Mouse (Mus musculus): ENCODE measurements around the gene Prpf31. TPM values are rescaled to one million over a fixed set of nuclear protein-coding genes. Genes with fewer than 3 reads are reported as not detected.

The Prpf31 gene
- total RNA-seq (2014; rRNA removed) = 58.6 and 58.9 TPM in 2 replicates
- polyA plus RNA-seq (2015; fragmentation: Nextera tagmentation; extraction: Ambion mirVana) = 66.0 and 73.8 TPM in 2 replicates

GRCm38 (mm10) chr7:3629543-3630477, at the start of gene Prpf31, which contains the start of gene Tfpt:
TSS of gene Prpf31 (plus strand) at chr7:3629985.
TSS of gene Tfpt (minus strand) at chr7:3629929.
- under 1% methylated on average over 47 of the region's 47 CpGs for WGBS
- peak within 1 kb of the TSS; percentile 79 for H3K9ac ChIP-seq (replicated peaks; ENCODE audit: low read length, poor library complexity, severe bottlenecking)
- peak; percentile 1; the same call in 1 of the 2 replicates for TF ChIP-seq CTCF (IDR thresholded peaks at IDR 0.05)
- H3K36me3 ChIP-seq (ENCODE audit: insufficient read depth, low read length) = peaks cover 18% of the 10 kb centered on the region
- H3K4me3 ChIP-seq (ENCODE audit: low read depth, low read length) = peak within 1 kb of the TSS; percentile 66
- ATAC-seq (ENCODE audit: low FRiP score) = peak; percentile 87
- DNase-seq (ENCODE audit: low spot score) = peak; percentile 97
- H3K9me3 ChIP-seq (ENCODE audit: low read length) = no peaks in the 10 kb centered on the region
- H3K4me2 ChIP-seq (ENCODE audit: low read depth, low read length, poor library complexity, severe bottlenecking) = peak within 1 kb of the TSS; percentile 99
- H3K27me3 ChIP-seq (ENCODE audit: insufficient read depth, low read length) = no peaks in the 10 kb centered on the region
- peaks cover 8% of the 10 kb centered on the region; the same call in 1 of the 2 replicates for H3K4me1 ChIP-seq (ENCODE audit: insufficient read depth, low read length)
- peak within 1 kb of the TSS; percentile 92 for H3K27ac ChIP-seq (ENCODE audit: low read depth, low read length)

GRCm38 (mm10) chr7:3580029-3580428, 49.8 kb upstream of the Prpf31 start:
- DNase-seq (ENCODE audit: low spot score) = peak; percentile 6
- ATAC-seq (ENCODE audit: low FRiP score) = no peak
- Histone ChIP-seq H3K4me2 (ENCODE audit: low read depth, low read length, poor library complexity, severe bottlenecking) (no peak overlapping the region), H3K4me1 (ENCODE audit: insufficient read depth, low read length) (no peaks in the 10 kb centered on the region), H3K36me3 (ENCODE audit: insufficient read depth, low read length) (no peaks in the 10 kb centered on the region), H3K27me3 (ENCODE audit: insufficient read depth, low read length) (no peaks in the 10 kb centered on the region), H3K4me3 (ENCODE audit: low read depth, low read length) (no peak overlapping the region), H3K27ac (ENCODE audit: low read depth, low read length) (no peak overlapping the region), H3K9me3 (ENCODE audit: low read length) (no peaks in the 10 kb centered on the region), H3K9ac (replicated peaks; ENCODE audit: low read length, poor library complexity, severe bottlenecking) (no peak overlapping the region)
- TF ChIP-seq CTCF (IDR thresholded peaks at IDR 0.05) = no peak
- WGBS = 63% methylated on average over 2 of the region's 2 CpGs

GRCm38 (mm10) chr7:3585763-3586162, 44.0 kb upstream of the Prpf31 start:
- TF ChIP-seq CTCF (IDR thresholded peaks at IDR 0.05) = no peak
- Histone ChIP-seq H3K4me3 (ENCODE audit: low read depth, low read length) (no peak overlapping the region), H3K9ac (replicated peaks; ENCODE audit: low read length, poor library complexity, severe bottlenecking) (no peak overlapping the region), H3K36me3 (ENCODE audit: insufficient read depth, low read length) (no peaks in the 10 kb centered on the region), H3K4me2 (ENCODE audit: low read depth, low read length, poor library complexity, severe bottlenecking) (no peak overlapping the region), H3K4me1 (ENCODE audit: insufficient read depth, low read length) (no peaks in the 10 kb centered on the region), H3K27me3 (ENCODE audit: insufficient read depth, low read length) (no peaks in the 10 kb centered on the region), H3K27ac (ENCODE audit: low read depth, low read length) (no peak overlapping the region), H3K9me3 (ENCODE audit: low read length) (no peaks in the 10 kb centered on the region)
- ATAC-seq (ENCODE audit: low FRiP score) = no peak
- no peak for DNase-seq (ENCODE audit: low spot score)
- WGBS = 19% methylated on average over 6 of the region's 6 CpGs

DNA sequence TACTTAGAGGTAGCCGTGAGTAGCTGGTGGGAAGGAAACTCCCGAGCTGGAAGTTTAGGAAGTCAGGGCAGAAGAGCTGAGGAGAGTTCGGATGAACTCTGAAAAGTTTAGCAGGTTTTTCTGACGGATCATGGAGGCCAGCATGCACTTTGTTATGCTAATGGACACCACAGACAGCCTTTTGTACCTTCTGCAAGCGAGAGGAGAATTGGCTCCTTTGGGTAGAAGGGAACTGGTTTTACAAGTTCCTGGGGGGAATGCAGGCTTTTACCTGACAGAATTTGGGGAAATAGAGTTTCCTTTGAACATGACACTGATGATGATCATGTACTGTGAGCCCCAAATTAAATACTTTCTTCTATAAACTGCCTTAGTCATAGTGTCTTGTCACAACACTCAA, 43.5 kb upstream of the Prpf31 start:
- H3K4me2 ChIP-seq (ENCODE audit: low read depth, low read length, poor library complexity, severe bottlenecking) = no peak overlapping the region
- no peak overlapping the region for H3K27ac ChIP-seq (ENCODE audit: low read depth, low read length)
- 6% methylated on average over 5 of the region's 5 CpGs for WGBS
- no peak for ATAC-seq (ENCODE audit: low FRiP score)
- DNase-seq (ENCODE audit: low spot score) = no peak
- no peaks in the 10 kb centered on the region for H3K4me1 ChIP-seq (ENCODE audit: insufficient read depth, low read length)
- H3K4me3 ChIP-seq (ENCODE audit: low read depth, low read length) = no peak overlapping the region
- H3K27me3 ChIP-seq (ENCODE audit: insufficient read depth, low read length) = no peaks in the 10 kb centered on the region
- no peak for TF ChIP-seq CTCF (IDR thresholded peaks at IDR 0.05)
- H3K9ac ChIP-seq (replicated peaks; ENCODE audit: low read length, poor library complexity, severe bottlenecking) = no peak overlapping the region
- H3K9me3 ChIP-seq (ENCODE audit: low read length) = no peaks in the 10 kb centered on the region
- H3K36me3 ChIP-seq (ENCODE audit: insufficient read depth, low read length) = no peaks in the 10 kb centered on the region

- no peaks in the 10 kb centered on the region for H3K9me3 ChIP-seq (ENCODE audit: low read length)
- DNase-seq (ENCODE audit: low spot score) (peak; percentile 10), ATAC-seq (ENCODE audit: low FRiP score) (no peak)
- H3K4me2 ChIP-seq (ENCODE audit: low read depth, low read length, poor library complexity, severe bottlenecking) = no peak overlapping the region
- H3K4me1 ChIP-seq (ENCODE audit: insufficient read depth, low read length) = no peaks in the 10 kb centered on the region
- no peak overlapping the region for H3K27ac ChIP-seq (ENCODE audit: low read depth, low read length)
- no peak for TF ChIP-seq CTCF (IDR thresholded peaks at IDR 0.05)
- WGBS = 63% methylated on average over 1 of the region's 1 CpGs
- H3K27me3 ChIP-seq (ENCODE audit: insufficient read depth, low read length) = no peaks in the 10 kb centered on the region
- H3K4me3 ChIP-seq (ENCODE audit: low read depth, low read length) = no peak overlapping the region
- no peaks in the 10 kb centered on the region for H3K36me3 ChIP-seq (ENCODE audit: insufficient read depth, low read length)
- H3K9ac ChIP-seq (replicated peaks; ENCODE audit: low read length, poor library complexity, severe bottlenecking) = no peak overlapping the region
Measured at GRCm38 (mm10) chr7:3587292-3587691, 42.5 kb upstream of the Prpf31 start.

GRCm38 (mm10) chr7:3590550-3590949, 39.2 kb upstream of the Prpf31 start:
- no peaks in the 10 kb centered on the region for H3K27me3 ChIP-seq (ENCODE audit: insufficient read depth, low read length)
- no peaks in the 10 kb centered on the region for H3K36me3 ChIP-seq (ENCODE audit: insufficient read depth, low read length)
- DNase-seq (ENCODE audit: low spot score) (no peak), ATAC-seq (ENCODE audit: low FRiP score) (no peak)
- H3K4me2 ChIP-seq (ENCODE audit: low read depth, low read length, poor library complexity, severe bottlenecking) = no peak overlapping the region
- WGBS = 83% methylated on average over 3 of the region's 3 CpGs
- H3K9ac ChIP-seq (replicated peaks; ENCODE audit: low read length, poor library complexity, severe bottlenecking) = no peak overlapping the region
- no peaks in the 10 kb centered on the region for H3K4me1 ChIP-seq (ENCODE audit: insufficient read depth, low read length)
- no peaks in the 10 kb centered on the region for H3K9me3 ChIP-seq (ENCODE audit: low read length)
- no peak overlapping the region for H3K27ac ChIP-seq (ENCODE audit: low read depth, low read length)
- no peak overlapping the region for H3K4me3 ChIP-seq (ENCODE audit: low read depth, low read length)
- no peak for TF ChIP-seq CTCF (IDR thresholded peaks at IDR 0.05)
